Mouse (Mus musculus) olfactory bulb, adult 2 months (tissue): ENCODE measurements around the gene Ctps2. TPM values are rescaled to one million over a fixed set of nuclear protein-coding genes. Genes with fewer than 3 reads are reported as not detected.

Experiments used
- H3K27ac ChIP-seq: fragments of 200-500 bp; 2 replicates; pipeline ENCODE4 v1.5.1; 2012; ENCODE audit warnings: low read depth, low read length; ENCODE audit not compliant: insufficient read depth
- H3K4me1 ChIP-seq: fragments of 200-500 bp; 2 replicates; pipeline ENCODE4 v1.6.1; 2012; ENCODE audit warnings: low read length; ENCODE audit not compliant: control insufficient read depth, insufficient read depth
- H3K4me3 ChIP-seq: fragments of 200-500 bp; 2 replicates; pipeline ENCODE4 v1.5.1; 2012; ENCODE audit warnings: mild to moderate bottlenecking, low read depth, low read length, moderate library complexity; ENCODE audit not compliant: insufficient read depth
- CTCF ChIP-seq: fragments of 200-500 bp; IDR thresholded peaks from 2 replicates; pipeline ENCODE4 v1.5.1; 2012; ENCODE audit warnings: low read depth, mild to moderate bottlenecking, low read length, moderate library complexity; ENCODE audit not compliant: insufficient read depth
- POLR2A ChIP-seq: fragments of 200-500 bp; IDR thresholded peaks from 2 replicates; pipeline ENCODE4 v1.6.1; 2012; ENCODE audit warnings: mild to moderate bottlenecking, low read depth, low read length, moderate library complexity; ENCODE audit not compliant: insufficient read depth
- WGBS: fragments of 180-500 bp; shearing (Covaris S2); methylation state at CpG from one replicate; pipeline ENCODE4 v1.1.7; 2018; 5-methylcytosine and 5-hydroxymethylcytosine counted together
- polyA plus RNA-seq: library from polyadenylated mRNA; stranded (reverse); fragments of >200 nt; gene quantifications from 2 replicates; pipeline ENCODE4 v1.2.4, GENCODE M21; 2012; ENCODE audit warnings: low replicate concordance; ENCODE audit not compliant: missing spikeins, insufficient read depth, insufficient read length

Ctps2 gene
- polyA plus RNA-seq, 1 experiment: not detected

GRCm38 (mm10) chrX:162963840-162964239 is 62.8 kb downstream of the Ctps2 start:
- Histone ChIP-seq H3K4me1 (0 out of 2 replicates have a peak, but pooled peaks cover 2% of the 10 kb centered on the region), H3K4me3 (no peak overlapping the region), H3K27ac (no peak overlapping the region)
- 57% methylated on average over 4 of the region's 4 CpGs for WGBS
- no peak for TF ChIP-seq CTCF
- TF ChIP-seq POLR2A: no peak

- WGBS: 62% methylated on average over 3 of the region's 3 CpGs
- TF ChIP-seq CTCF: no peak
- no peak for TF ChIP-seq POLR2A
- H3K27ac ChIP-seq: no peak within 1 kb of the TSS
- H3K4me1 ChIP-seq: 0 out of 2 replicates have a peak, but pooled peaks cover 2% of the 10 kb centered on the region
- no peak within 1 kb of the TSS for H3K4me3 ChIP-seq
Observed at GRCm38 (mm10) chrX:162964383-162964782, 63.3 kb downstream of the Ctps2 start, which contains the start of gene S100g. Gene S100g (minus strand): TSS chrX:162964599.

DNA sequence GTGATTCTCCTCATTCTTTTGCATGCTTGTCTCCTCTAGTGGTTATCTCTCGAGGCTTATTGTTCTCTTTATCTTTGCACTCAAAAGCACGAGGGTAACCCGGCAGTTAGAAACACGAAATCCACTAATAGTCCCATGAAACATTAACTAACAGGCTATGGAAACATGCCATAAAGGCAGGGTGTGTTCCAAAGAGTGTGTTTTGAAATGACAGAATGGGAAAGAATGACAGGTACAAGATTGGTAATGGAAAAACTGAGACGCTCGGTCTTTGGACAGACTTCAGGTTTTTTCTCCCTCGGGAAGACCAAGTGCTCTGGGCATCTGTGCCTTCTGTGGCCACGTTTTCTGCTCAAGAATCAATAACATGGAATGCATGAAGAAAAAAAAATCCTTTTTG is 66.4 kb downstream of the Ctps2 start:
- no peak for TF ChIP-seq POLR2A
- TF ChIP-seq CTCF: no peak
- H3K4me1 ChIP-seq: 0 out of 2 replicates have a peak, but pooled peaks cover 2% of the 10 kb centered on the region
- H3K4me3 ChIP-seq: no peak overlapping the region
- 85% methylated on average over 8 of the region's 8 CpGs for WGBS
- no peak overlapping the region for H3K27ac ChIP-seq

DNA sequence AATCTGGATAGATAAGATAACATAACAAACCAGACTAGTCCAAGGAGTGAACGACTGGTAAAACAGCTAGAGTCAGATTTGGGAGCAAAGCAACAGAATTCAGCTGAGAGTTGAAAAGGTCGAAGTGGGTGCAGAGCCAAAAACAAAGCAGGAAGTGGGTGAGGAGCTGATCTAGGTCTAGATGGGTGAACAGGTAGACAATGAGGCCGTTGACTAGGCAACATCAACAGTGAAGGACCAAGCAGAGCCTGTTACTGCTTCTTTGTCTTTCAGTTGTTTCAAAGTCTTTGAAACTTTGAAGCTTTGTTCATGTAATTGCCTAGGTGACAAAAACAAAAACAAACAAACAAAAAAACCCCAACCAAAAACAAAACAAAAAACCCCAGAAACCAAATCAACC is 75.2 kb downstream of the Ctps2 start:
- Histone ChIP-seq H3K4me3 (no peak overlapping the region), H3K27ac (no peak overlapping the region), H3K4me1 (no peaks in the 10 kb centered on the region)
- TF ChIP-seq CTCF (no peak), POLR2A (no peak)
- 81% methylated on average over 3 of the region's 3 CpGs for WGBS

DNA sequence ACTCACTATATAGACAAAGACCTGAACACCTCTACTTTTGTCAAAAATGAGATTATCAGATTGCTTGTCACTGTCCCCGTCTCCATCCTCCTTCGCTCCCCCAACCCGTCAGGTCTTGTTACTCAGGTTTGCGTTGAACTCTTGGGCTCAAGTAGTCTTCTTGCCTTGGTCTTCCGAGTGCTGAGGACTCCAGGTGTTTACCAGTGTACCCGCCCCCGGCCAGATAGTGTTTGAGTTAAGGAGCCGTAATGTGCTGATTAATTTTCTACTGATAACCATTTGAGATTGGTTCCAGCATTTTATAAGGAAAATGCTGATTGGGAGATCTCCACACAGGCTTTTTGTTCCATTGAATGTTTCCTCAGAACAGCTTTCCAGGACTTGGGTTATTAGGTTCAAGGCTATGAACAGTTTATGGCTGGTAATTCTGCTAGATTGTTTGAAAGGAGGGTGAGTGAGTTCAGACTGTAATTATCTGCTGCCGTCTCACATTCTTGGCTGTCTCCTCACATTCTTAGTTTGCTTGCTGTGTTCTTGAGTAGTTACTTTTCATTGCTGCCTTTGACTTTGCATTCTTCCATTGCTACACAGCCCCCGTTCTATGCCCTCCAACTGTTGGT is 85.9 kb downstream of the Ctps2 start:
- 88% methylated on average over 10 of the region's 10 CpGs for WGBS
- TF ChIP-seq POLR2A (no peak), CTCF (no peak)
- Histone ChIP-seq H3K4me3 (no peak overlapping the region), H3K27ac (no peak overlapping the region), H3K4me1 (no peaks in the 10 kb centered on the region)

- TF ChIP-seq POLR2A (no peak), CTCF (no peak)
- no peak overlapping the region for H3K4me3 ChIP-seq
- 66% methylated on average over 4 of the region's 4 CpGs for WGBS
- no peaks in the 10 kb centered on the region for H3K4me1 ChIP-seq
- no peak overlapping the region for H3K27ac ChIP-seq
Observed at GRCm38 (mm10) chrX:162991396-162991795, 90.4 kb downstream of the Ctps2 start.

GRCm38 (mm10) chrX:162992121-162992520 is 91.1 kb downstream of the Ctps2 start:
- H3K27ac ChIP-seq: no peak overlapping the region
- TF ChIP-seq POLR2A (no peak), CTCF (no peak)
- H3K4me3 ChIP-seq: no peak overlapping the region
- WGBS: 74% methylated on average over 3 of the region's 3 CpGs
- no peaks in the 10 kb centered on the region for H3K4me1 ChIP-seq

GRCm38 (mm10) chrX:163027864-163028263 is 126.8 kb downstream of the Ctps2 start:
- no peaks in the 10 kb centered on the region for H3K4me1 ChIP-seq
- no peak overlapping the region for H3K4me3 ChIP-seq
- no peak for TF ChIP-seq POLR2A
- TF ChIP-seq CTCF: no peak
- H3K27ac ChIP-seq: no peak overlapping the region

GRCm38 (mm10) chrX:163038767-163039166 is 137.7 kb downstream of the Ctps2 start:
- Histone ChIP-seq H3K4me3 (no peak overlapping the region), H3K4me1 (no peaks in the 10 kb centered on the region), H3K27ac (no peak overlapping the region)
- 47% methylated on average over 3 of the region's 3 CpGs for WGBS
- TF ChIP-seq POLR2A: no peak
- TF ChIP-seq CTCF: no peak
